Mouse (Mus musculus) CH12.LX (cell line): ENCODE data around the gene Dmbx1. TPM values are rescaled to one million over a fixed set of nuclear protein-coding genes. Genes with fewer than 3 reads are reported as not detected.

Source experiments
- DNase-seq: peaks from one replicate; pipeline ENCODE4 v3.0.0-alpha.2; 2013; ENCODE audit errors: extremely low read depth
- H3K27ac ChIP-seq: 2 replicates; pipeline ENCODE4 v1.5.1; 2012; ENCODE audit warnings: low read depth, mild to moderate bottlenecking, control low read depth, moderate library complexity; ENCODE audit not compliant: insufficient read depth
- H3K27me3 ChIP-seq: replicated peaks from 2 replicates; pipeline ENCODE3; 2012; ENCODE audit warnings: inconsistent platforms
- H3K36me3 ChIP-seq, 2 experiments: replicated peaks in 1 of 2; 2 replicates each; pipeline versions ENCODE3 to v1.6.1; 2012; ENCODE audit warnings: inconsistent platforms in 1 of 2, low read length in 1 of 2, mild to moderate bottlenecking in 1 of 2, mixed read lengths in 1 of 2, moderate library complexity in 1 of 2; ENCODE audit not compliant: control insufficient read depth in 1 of 2, insufficient read depth in 1 of 2
- H3K4me1 ChIP-seq, 2 experiments: 2 replicates each; pipeline ENCODE4 v1.6.1; 2012; ENCODE audit warnings: inconsistent platforms in 1 of 2, moderate library complexity in 1 of 2; ENCODE audit not compliant: insufficient read depth in 2 of 2, control insufficient read depth in 1 of 2
- H3K4me2 ChIP-seq: 2 replicates; pipeline ENCODE4 v1.6.1; 2012; ENCODE audit warnings: low read depth, mild to moderate bottlenecking, control low read depth; ENCODE audit not compliant: poor library complexity, insufficient read depth, severe bottlenecking
- H3K4me3 ChIP-seq, 3 experiments: fragments of 150-350 bp in 1 of 3; sonication (generic) in 1 of 3; replicated peaks in 1 of 3; 2 replicates each; pipeline versions ENCODE3 to v1.5.1; 2011 to 2012; ENCODE audit warnings: low read depth in 2 of 3, low read length in 2 of 3, mild to moderate bottlenecking in 2 of 3, moderate library complexity in 2 of 3, control low read depth in 1 of 3, improper control_type of control experiment in 1 of 3, inconsistent platforms in 1 of 3, mixed read lengths in 1 of 3; ENCODE audit not compliant: poor library complexity in 1 of 3
- H3K79me2 ChIP-seq: replicated peaks from 2 replicates; pipeline ENCODE4 v1.6.1; 2012; ENCODE audit warnings: mild to moderate bottlenecking, moderate library complexity; ENCODE audit not compliant: control insufficient read depth, poor library complexity, insufficient read depth, severe bottlenecking; ENCODE audit errors: extremely low read depth
- H3K9ac ChIP-seq: 2 replicates; pipeline ENCODE4 v1.6.1; 2012; ENCODE audit warnings: low read depth, mild to moderate bottlenecking, control low read depth, moderate library complexity; ENCODE audit not compliant: insufficient read depth
- H3K9me3 ChIP-seq: replicated peaks from 2 replicates; pipeline ENCODE3; 2012; ENCODE audit warnings: low read length, inconsistent platforms, mixed read lengths
- CHD1 ChIP-seq: IDR thresholded peaks from 2 replicates; pipeline ENCODE4 v1.6.1; 2012; ENCODE audit warnings: low read depth, low read length, improper control_type of control experiment, inconsistent platforms
- CHD2 ChIP-seq: IDR thresholded peaks from 2 replicates; pipeline ENCODE4 v1.6.1; 2011; ENCODE audit warnings: low read length, improper control_type of control experiment
- CTCF ChIP-seq, 2 experiments: IDR thresholded peaks in 1 of 2; conservative IDR thresholded peaks in 1 of 2; 2 replicates each; pipeline ENCODE4 v1.5.1; 2011 to 2012; ENCODE audit warnings: low read depth in 2 of 2, low read length in 2 of 2, improper control_type of control experiment in 1 of 2, inconsistent platforms in 1 of 2, mild to moderate bottlenecking in 1 of 2, moderate library complexity in 1 of 2
- E2F4 ChIP-seq: IDR thresholded peaks from 2 replicates; pipeline ENCODE4 v1.6.1; 2011; ENCODE audit warnings: low read depth, low read length, improper control_type of control experiment; ENCODE audit not compliant: insufficient replicate concordance
- ELF1 ChIP-seq: IDR thresholded peaks from 2 replicates; pipeline ENCODE4 v1.6.1; 2014; ENCODE audit warnings: low read depth, mild to moderate bottlenecking, inconsistent platforms, low read length, improper control_type of control experiment
- EP300 ChIP-seq: IDR thresholded peaks from 2 replicates; pipeline ENCODE4 v1.6.1; 2011; ENCODE audit warnings: low read length, improper control_type of control experiment
- ETS1 ChIP-seq: conservative IDR thresholded peaks from 2 replicates; pipeline ENCODE4 v1.6.1; 2012; ENCODE audit warnings: low read depth, mild to moderate bottlenecking, inconsistent platforms, low read length, improper control_type of control experiment, moderate library complexity
- KAT2A ChIP-seq: IDR thresholded peaks from 2 replicates; pipeline ENCODE4 v1.6.1; 2012; ENCODE audit warnings: low read length, improper control_type of control experiment, inconsistent platforms; ENCODE audit not compliant: insufficient replicate concordance
- MAFK ChIP-seq: IDR thresholded peaks from 2 replicates; pipeline ENCODE4 v1.6.1; 2011; ENCODE audit warnings: low read length, improper control_type of control experiment; ENCODE audit not compliant: insufficient replicate concordance
- MAX ChIP-seq: IDR thresholded peaks from 2 replicates; pipeline ENCODE4 v1.6.1; 2011; ENCODE audit warnings: low read length, improper control_type of control experiment
- MAZ ChIP-seq: IDR thresholded peaks from 2 replicates; pipeline ENCODE4 v1.6.1; 2012; ENCODE audit warnings: low read depth, mild to moderate bottlenecking, inconsistent platforms, low read length, improper control_type of control experiment, moderate library complexity
- MEF2A ChIP-seq: IDR thresholded peaks from 2 replicates; pipeline ENCODE4 v1.6.1; 2014; ENCODE audit warnings: low read depth, mild to moderate bottlenecking, inconsistent platforms, low read length, improper control_type of control experiment, borderline replicate concordance
- NELFE ChIP-seq: IDR thresholded peaks from 2 replicates; pipeline ENCODE4 v1.6.1; 2011; ENCODE audit warnings: low read depth, low read length, improper control_type of control experiment
- POLR2A ChIP-seq: IDR thresholded peaks from 2 replicates; pipeline ENCODE4 v1.6.1; 2011; ENCODE audit warnings: low read depth, mild to moderate bottlenecking, improper control_type of control experiment, low read length
- POLR2AphosphoS2 ChIP-seq: IDR thresholded peaks from 2 replicates; pipeline ENCODE4 v1.6.1; 2011; ENCODE audit warnings: low read depth, low read length, improper control_type of control experiment
- RAD21 ChIP-seq: IDR thresholded peaks from 2 replicates; pipeline ENCODE4 v1.6.1; 2011; ENCODE audit warnings: low read depth, mild to moderate bottlenecking, low read length, improper control_type of control experiment, moderate library complexity
- RCOR1 ChIP-seq: conservative IDR thresholded peaks from 2 replicates; pipeline ENCODE4 v1.6.1; 2012; ENCODE audit warnings: low read depth, mild to moderate bottlenecking, inconsistent platforms, low read length, improper control_type of control experiment
- SIN3A ChIP-seq: IDR thresholded peaks from 2 replicates; pipeline ENCODE4 v1.6.1; 2012; ENCODE audit warnings: low read length, improper control_type of control experiment, inconsistent platforms
- SMC3 ChIP-seq: IDR thresholded peaks from 2 replicates; pipeline ENCODE4 v1.6.1; 2011; ENCODE audit warnings: low read depth, low read length, improper control_type of control experiment
- TBP ChIP-seq: conservative IDR thresholded peaks from 2 replicates; pipeline ENCODE4 v1.6.1; 2011; ENCODE audit warnings: low read depth, low read length, improper control_type of control experiment
- ZC3H11A ChIP-seq: IDR thresholded peaks from 2 replicates; pipeline ENCODE4 v1.6.1; 2012; ENCODE audit warnings: low read depth, mild to moderate bottlenecking, inconsistent platforms, low read length, improper control_type of control experiment
- ZKSCAN1 ChIP-seq: IDR thresholded peaks from 2 replicates; pipeline ENCODE4 v1.6.1; 2012; ENCODE audit warnings: low read depth, inconsistent platforms, low read length, improper control_type of control experiment, borderline replicate concordance
- ZNF384 ChIP-seq: IDR thresholded peaks from 2 replicates; pipeline ENCODE4 v1.6.1; 2012; ENCODE audit warnings: low read depth, low read length, improper control_type of control experiment, inconsistent platforms
- dilution Hi-C: fragments of 300-500 bp; cut with MboI; formaldehyde crosslinking; loops from 2 replicates; pipeline ENCODE4 v1.14.3; 2020; ENCODE audit warnings: low sequenced_read_pairs; ENCODE audit not compliant: extremely low pct_unique_long_range_greater_than_20kb, extremely low pct_ligation_motif_present
- in situ Hi-C: fragments of 300-500 bp; cut with MboI; formaldehyde crosslinking; loops from 3 replicates; pipeline ENCODE4 v1.14.3; 2019; ENCODE audit warnings: low sequenced_read_pairs, low pct_ligation_motif_present, low pct_unique_long_range_greater_than_20kb, mixed read lengths
- polyA plus RNA-seq: library from polyadenylated mRNA; unstranded; fragments of >175 nt; gene quantifications from 2 replicates; pipeline ENCODE4 v1.2.1, GENCODE M21; 2012; ENCODE audit warnings: low read depth; ENCODE audit not compliant: insufficient read length
- total RNA-seq, 2 experiments: library from RNA; depleted of rRNA; stranded (reverse); fragments of 300-350 nt in 1 of 2; fragments of >200 nt in 1 of 2; gene quantifications; 2 replicates each; pipeline ENCODE4 v1.2.3; 2012 to 2014

The Dmbx1 gene
- total RNA-seq (2012; rRNA removed) (not detected in 2 replicates), total RNA-seq (2014; rRNA removed) (not detected in 2 replicates), polyA plus RNA-seq (not detected in 2 replicates)

- dilution Hi-C loops = no loop called here
- Histone ChIP-seq H3K27ac (no peak within 1 kb of the TSS), H3K4me1 (no peaks in the 10 kb centered on the region; a peak in 1 of 4 replicates), H3K79me2 (no peaks in the 10 kb centered on the region), H3K4me2 (no peak within 1 kb of the TSS), H3K4me3 (no peak within 1 kb of the TSS), H3K27me3 (peaks cover 89% of the 10 kb centered on the region), H3K9me3 (no peaks in the 10 kb centered on the region), H3K36me3 (no peaks in the 10 kb centered on the region), H3K9ac (no peak within 1 kb of the TSS)
- no peak for DNase-seq
- in situ Hi-C loops = no loop called here
- TF ChIP-seq ELF1 (no peak), POLR2AphosphoS2 (no peak), SMC3 (no peak), ZNF384 (no peak), POLR2A (no peak), E2F4 (no peak), ETS1 (no peak), MAFK (no peak), RCOR1 (no peak), CHD1 (no peak), KAT2A (no peak), MAZ (no peak), TBP (no peak), MEF2A (no peak), ZKSCAN1 (no peak), CHD2 (no peak), CTCF (conservative IDR thresholded peaks at IDR 0.05 in 1 of 2, IDR thresholded peaks at IDR 0.05 in 1 of 2; ENCODE audit: low read depth in 2 of 2, low read length in 2 of 2) (no peak), MAX (no peak), EP300 (no peak), NELFE (no peak)
Observed at GRCm38 (mm10) chr4:115939295-115940102, at the start of gene Dmbx1. TSS of gene Dmbx1 (minus strand) at chr4:115939926.

DNA sequence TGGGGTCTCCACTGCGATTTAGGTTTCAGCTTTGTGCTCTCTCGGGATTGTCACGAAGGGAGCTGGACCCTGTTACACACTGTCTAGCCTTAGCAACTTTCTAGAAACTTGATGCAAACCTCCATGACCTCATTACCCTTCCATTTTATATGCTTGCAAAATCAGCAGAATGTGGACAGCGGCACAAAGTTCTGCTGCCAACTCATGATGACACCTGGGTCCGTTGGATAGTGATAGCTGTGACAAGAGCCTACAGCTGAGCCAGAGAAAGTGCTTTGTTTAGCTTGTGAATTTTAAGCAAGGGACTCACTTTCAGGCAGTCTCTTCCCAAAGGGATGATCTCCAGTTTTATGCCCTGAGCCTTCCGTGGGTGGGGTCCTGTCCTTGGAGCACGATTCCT lies 49.7 kb upstream of the Dmbx1 start:
- H3K4me3 ChIP-seq = no peak overlapping the region
- no peaks in the 10 kb centered on the region for H3K36me3 ChIP-seq
- peaks cover 13% of the 10 kb centered on the region for H3K9me3 ChIP-seq
- H3K9ac ChIP-seq = no peak overlapping the region
- H3K4me2 ChIP-seq = no peak overlapping the region
- DNase-seq = no peak
- in situ Hi-C loops (no loop called here), dilution Hi-C loops (no loop called here)
- no peak overlapping the region for H3K27ac ChIP-seq
- TF ChIP-seq EP300 (no peak), CTCF (conservative IDR thresholded peaks at IDR 0.05 in 1 of 2, IDR thresholded peaks at IDR 0.05 in 1 of 2; ENCODE audit: low read depth in 2 of 2, low read length in 2 of 2) (no peak), E2F4 (no peak), POLR2AphosphoS2 (no peak), ZC3H11A (no peak), SIN3A (no peak), POLR2A (no peak), RAD21 (no peak)
- peaks cover 3 to 8% of the 10 kb centered on the region in 2 experiments; a peak in 2 of 4 replicates for H3K4me1 ChIP-seq
- no peaks in the 10 kb centered on the region for H3K27me3 ChIP-seq
- H3K79me2 ChIP-seq = no peaks in the 10 kb centered on the region
